Mouse (Mus musculus) 416B (cell line): ENCODE data around the gene Zbtb5.
A peak's percentile ranks its signal among the peaks of the same experiment; 100 is the strongest.
"Not testable (repeated sequence)": the region's sequence is repeated elsewhere in the genome, so short reads cannot be mapped to it uniquely, and the experiment has no call there.

Source experiments
- DNase-seq: peaks from one replicate; pipeline ENCODE4 v3.0.0; 2011; ENCODE audit warnings: low read depth

Zbtb5 gene

GRCm38 (mm10) chr4:45012105-45012975, at the start of gene Zbtb5:
Gene Zbtb5, minus strand, starts transcription at chr4:45012412.
- DNase-seq, result peak; percentile 100

- DNase-seq, result no peak
Observed at GRCm38 (mm10) chr4:45055451-45055850, 43.2 kb upstream of the Zbtb5 start.

GRCm38 (mm10) chr4:45054862-45055261, 42.6 kb upstream of the Zbtb5 start:
- peak; percentile 23 for DNase-seq

GRCm38 (mm10) chr4:45047956-45048355, 35.7 kb upstream of the Zbtb5 start:
- DNase-seq, result no peak

GRCm38 (mm10) chr4:45047286-45047887, 35.2 kb upstream of the Zbtb5 start:
- DNase-seq, result no peak

- no peak for DNase-seq
Observed at GRCm38 (mm10) chr4:45046679-45047078, 34.5 kb upstream of the Zbtb5 start.

- no peak for DNase-seq
Observed at GRCm38 (mm10) chr4:45040795-45041194, 28.6 kb upstream of the Zbtb5 start.

- not testable (repeated sequence) for DNase-seq
Observed at GRCm38 (mm10) chr4:45039546-45039945, 27.3 kb upstream of the Zbtb5 start.

- DNase-seq, result peak; percentile 71
Observed at GRCm38 (mm10) chr4:45038879-45039278, 26.7 kb upstream of the Zbtb5 start.

- DNase-seq, result no peak
Observed at GRCm38 (mm10) chr4:45037455-45038410, 25.5 kb upstream of the Zbtb5 start.

GRCm38 (mm10) chr4:45036571-45036970, 24.4 kb upstream of the Zbtb5 start:
- DNase-seq, result peak; percentile 36

- peak; percentile 57 for DNase-seq
Observed at GRCm38 (mm10) chr4:45036048-45036447, 23.8 kb upstream of the Zbtb5 start.

- peak; percentile 77 for DNase-seq
Observed at GRCm38 (mm10) chr4:45034693-45035628, 22.7 kb upstream of the Zbtb5 start.

- peak; percentile 84 for DNase-seq
Observed at GRCm38 (mm10) chr4:45032586-45032985, 20.4 kb upstream of the Zbtb5 start.

GRCm38 (mm10) chr4:45026459-45026858, 14.2 kb upstream of the Zbtb5 start:
- DNase-seq, result no peak

- DNase-seq, result peak; percentile 31
Observed at GRCm38 (mm10) chr4:45019009-45019408, 6.8 kb upstream of the Zbtb5 start.

- peak; percentile 95 for DNase-seq
Observed at GRCm38 (mm10) chr4:45018452-45018980, 6.3 kb upstream of the Zbtb5 start, which contains the start of gene Polr1e. Gene Polr1e, plus strand, starts transcription at chr4:45018583.

- peak; percentile 80 for DNase-seq
Observed at GRCm38 (mm10) chr4:45015615-45016014, 3.4 kb upstream of the Zbtb5 start.

GRCm38 (mm10) chr4:45013537-45013936, 1.3 kb upstream of the Zbtb5 start:
- peak; percentile 47 for DNase-seq

GRCm38 (mm10) chr4:45013031-45013431, 819 bp upstream of the Zbtb5 start:
- peak; percentile 85 for DNase-seq
